Mouse (Mus musculus) spleen, postnatal 10 days (tissue): ENCODE results near the gene Gm10471.
"Not testable (repeated sequence)": the region's sequence is repeated elsewhere in the genome, so short reads cannot be mapped to it uniquely, and the experiment has no call there.

Experiments used
- DNase-seq, 2 experiments: peaks; one replicate each; pipeline ENCODE4 v3.0.0; 2021 to 2022; ENCODE audit warnings: low spot score in 2 of 2

The Gm10471 gene

GRCm38 (mm10) chr5:26089191-26089590 is at the start of gene Gm10471:
Gene Gm10471 (minus strand): TSS chr5:26089291.
- not testable (repeated sequence) for DNase-seq

- not testable (repeated sequence) for DNase-seq
These were observed 32.2 kb upstream of the Gm10471 start, which contains the start of gene Gm10220 for GRCm38 (mm10) chr5:26121321-26121720. Gene Gm10220 (minus strand): TSS chr5:26121421.

- not testable (repeated sequence) for DNase-seq
These were observed 16.2 kb upstream of the Gm10471 start, which contains the start of gene 5031410I06Rik for GRCm38 (mm10) chr5:26105262-26105661. Gene 5031410I06Rik (minus strand): TSS chr5:26105362.

GRCm38 (mm10) chr5:26079023-26079422 is 10.1 kb downstream of the Gm10471 start:
- DNase-seq, result not testable (repeated sequence)

- no peak for DNase-seq
These were observed 18.4 kb downstream of the Gm10471 start for GRCm38 (mm10) chr5:26070716-26071115.

- DNase-seq, result not testable (repeated sequence)
These were observed 30.6 kb downstream of the Gm10471 start, which contains the start of gene Gm7347 for GRCm38 (mm10) chr5:26058481-26058880. Gene Gm7347 (minus strand): TSS chr5:26058581.

GRCm38 (mm10) chr5:26039458-26039857 is 49.6 kb downstream of the Gm10471 start, which contains the start of gene Speer4a:
Gene Speer4a (minus strand): TSS chr5:26039558.
- not testable (repeated sequence) for DNase-seq
